Mouse (Mus musculus): Measurements from ENCODE around the gene Trim23. TPM values are rescaled to one million over a fixed set of nuclear protein-coding genes. Genes with fewer than 3 reads are reported as not detected.
A peak's percentile ranks its signal among the peaks of the same experiment; 100 is the strongest.

Gene Trim23
- polyA plus RNA-seq (2015; fragmentation: Nextera tagmentation; extraction: Ambion mirVana) = 18.5 and 19.6 TPM in 2 replicates

DNA sequence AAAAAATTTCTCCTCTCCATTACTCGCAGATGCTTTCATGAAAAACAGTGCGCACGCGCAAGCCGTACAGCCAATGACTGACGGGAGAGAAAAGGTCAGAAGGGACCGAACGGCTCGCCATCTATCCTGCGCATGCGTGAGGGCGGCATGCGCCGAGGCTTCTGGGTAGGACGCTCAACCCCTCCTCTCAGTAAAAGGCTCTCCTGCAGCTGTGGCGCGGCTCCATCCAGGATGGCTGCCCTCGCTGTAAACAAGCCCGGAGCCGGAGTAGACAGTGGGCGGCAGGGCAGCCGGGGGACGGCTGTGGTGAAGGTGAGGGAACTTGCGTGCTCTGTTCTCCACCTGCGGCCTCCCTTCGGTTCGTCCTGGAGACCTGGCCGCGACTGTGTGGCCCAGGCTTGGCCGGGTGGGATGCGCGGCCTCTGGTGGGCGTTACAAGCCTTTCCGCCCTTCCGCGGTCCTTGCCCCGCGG, at the start of gene Trim23:
Trim23 (plus strand) TSS at position 148 of the 472 bp plus-strand sequence.
- WGBS = under 1% methylated on average over 38 of the region's 38 CpGs

DNA sequence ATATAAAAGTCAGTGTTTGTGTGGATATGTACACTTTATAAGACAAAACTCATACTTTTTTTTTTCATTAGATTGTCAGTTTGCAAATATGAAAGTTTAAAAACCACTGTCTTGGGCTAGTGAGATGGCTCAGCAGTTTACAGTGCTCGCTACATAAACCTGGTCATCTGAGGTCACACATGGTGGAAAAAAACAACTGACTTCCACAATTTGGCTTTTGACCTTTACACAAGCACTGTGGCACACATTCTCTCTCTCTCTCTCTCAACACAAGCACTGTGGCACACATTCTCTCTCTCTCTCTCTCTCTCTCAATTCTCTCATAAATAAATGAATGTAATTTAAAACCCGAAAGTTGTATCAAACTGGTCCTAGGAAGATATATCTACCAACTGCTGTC, 46.0 kb upstream of the Trim23 start:
- Histone ChIP-seq H3K27me3 (ENCODE audit: control insufficient read depth, insufficient read depth, low read depth, low read length) (no peaks in the 10 kb centered on the region), H3K9ac (ENCODE audit: low read length) (no peak overlapping the region), H3K4me3 (ENCODE audit: low read length) (no peak overlapping the region)

More for the DNA sequence above, at the start of gene Trim23:
- no peaks in the 10 kb centered on the region for H3K9me3 ChIP-seq (ENCODE audit: control insufficient read depth, low read length)
- H3K27ac ChIP-seq (ENCODE audit: low read length) = peak within 1 kb of the TSS; percentile 82
- peak; percentile 100 for ATAC-seq (ENCODE audit: low read depth)
- H3K36me3 ChIP-seq (ENCODE audit: control insufficient read depth, insufficient read depth, low read length) = peaks cover 7% of the 10 kb centered on the region
- H3K27me3 ChIP-seq (ENCODE audit: control insufficient read depth, insufficient read depth, low read depth, low read length) = no peaks in the 10 kb centered on the region
- H3K4me3 ChIP-seq (ENCODE audit: low read length) = peak within 1 kb of the TSS; percentile 72
- peaks cover 9% of the 10 kb centered on the region; the same call in 1 of the 2 replicates for H3K4me1 ChIP-seq (replicated peaks; ENCODE audit: control insufficient read depth, insufficient read depth, low read length)
- peak within 1 kb of the TSS; percentile 81 for H3K4me2 ChIP-seq (ENCODE audit: low read depth, low read length)
- peak within 1 kb of the TSS; percentile 90 for H3K9ac ChIP-seq (ENCODE audit: low read length)

DNA sequence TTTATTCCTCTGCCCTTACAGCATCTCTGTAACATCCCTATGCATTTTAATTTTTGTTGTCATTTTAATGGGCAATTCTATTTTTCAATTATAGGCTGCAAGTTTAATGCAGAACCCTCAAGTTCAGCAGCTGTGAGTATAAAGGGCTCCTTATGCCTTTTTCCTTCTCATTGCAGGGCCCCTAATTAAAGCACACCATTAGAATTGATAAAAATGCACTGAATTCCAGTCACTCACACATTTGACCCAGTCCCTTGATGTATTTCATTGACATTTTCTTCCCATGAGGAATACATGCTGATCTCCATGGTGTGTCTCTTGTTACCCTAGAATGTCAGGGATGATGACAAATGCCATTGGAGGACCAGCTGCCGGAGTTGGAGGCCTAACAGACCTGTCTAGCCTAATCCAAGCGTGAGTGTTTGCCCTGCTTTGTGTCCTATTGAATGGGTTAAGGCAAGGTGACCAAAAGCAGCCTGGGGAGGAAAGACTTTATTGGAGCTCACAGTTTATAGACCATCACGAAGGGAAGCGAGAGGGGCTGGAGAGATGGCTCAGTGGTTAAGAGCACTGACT, 44.0 kb upstream of the Trim23 start:
- no peak overlapping the region for H3K4me2 ChIP-seq (ENCODE audit: low read depth, low read length)
- H3K27ac ChIP-seq (ENCODE audit: low read length) = no peak overlapping the region
- no peaks in the 10 kb centered on the region for H3K36me3 ChIP-seq (ENCODE audit: control insufficient read depth, insufficient read depth, low read length)
- no peak for ATAC-seq (ENCODE audit: low read depth)
- no peaks in the 10 kb centered on the region for H3K4me1 ChIP-seq (replicated peaks; ENCODE audit: control insufficient read depth, insufficient read depth, low read length)
- no peak overlapping the region for H3K9ac ChIP-seq (ENCODE audit: low read length)
- H3K4me3 ChIP-seq (ENCODE audit: low read length) = no peak overlapping the region
- no peaks in the 10 kb centered on the region for H3K27me3 ChIP-seq (ENCODE audit: control insufficient read depth, insufficient read depth, low read depth, low read length)
- no peaks in the 10 kb centered on the region for H3K9me3 ChIP-seq (ENCODE audit: control insufficient read depth, low read length)
- 79% methylated on average over 4 of the region's 4 CpGs for WGBS

More for the DNA sequence above, 46.0 kb upstream of the Trim23 start:
- H3K4me2 ChIP-seq (ENCODE audit: low read depth, low read length) = no peak overlapping the region
- no peaks in the 10 kb centered on the region for H3K9me3 ChIP-seq (ENCODE audit: control insufficient read depth, low read length)
- no peaks in the 10 kb centered on the region for H3K36me3 ChIP-seq (ENCODE audit: control insufficient read depth, insufficient read depth, low read length)
- WGBS = 79% methylated on average over 2 of the region's 2 CpGs
- ATAC-seq (ENCODE audit: low read depth) = no peak
- no peak overlapping the region for H3K27ac ChIP-seq (ENCODE audit: low read length)
- no peaks in the 10 kb centered on the region for H3K4me1 ChIP-seq (replicated peaks; ENCODE audit: control insufficient read depth, insufficient read depth, low read length)

DNA sequence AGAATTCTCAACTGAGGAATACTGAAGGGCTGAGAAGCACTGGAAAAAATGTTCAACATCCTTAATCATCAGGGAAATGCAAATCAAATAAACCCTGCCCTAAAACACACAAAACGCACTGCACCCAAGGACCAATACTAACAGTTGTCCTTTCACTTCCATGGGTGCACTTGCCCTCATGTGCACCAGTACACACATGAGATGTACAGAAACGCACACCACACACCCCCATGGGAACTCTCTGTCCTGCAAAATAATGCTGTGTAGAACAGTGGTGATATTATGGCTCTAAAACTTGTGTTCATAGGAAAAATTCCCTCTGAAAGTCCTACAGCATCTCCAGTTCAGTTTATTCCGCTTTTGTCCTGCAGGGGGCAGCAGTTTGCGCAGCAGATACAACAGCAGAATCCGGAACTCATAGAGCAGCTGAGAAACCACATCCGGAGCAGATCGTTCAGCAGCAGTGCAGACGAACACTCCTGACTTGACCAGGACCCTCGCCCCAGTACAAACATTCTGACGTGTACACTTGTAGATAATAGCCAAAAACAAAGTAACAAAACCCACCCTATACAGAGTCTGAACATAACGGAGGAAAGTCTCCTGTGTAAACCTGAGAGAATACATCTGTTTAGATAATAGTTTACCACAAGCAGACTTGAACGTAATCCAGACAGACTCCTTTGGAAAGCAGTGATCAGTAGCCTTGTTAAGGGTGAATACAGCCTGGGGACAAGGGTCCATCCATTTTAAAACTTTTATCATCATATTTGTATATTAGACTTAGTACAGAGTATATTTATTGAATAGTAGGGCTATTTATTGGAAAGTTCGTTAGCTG, 39.0 kb upstream of the Trim23 start:
- 36% methylated on average over 13 of the region's 13 CpGs for WGBS
- Histone ChIP-seq H3K4me3 (ENCODE audit: low read length) (no peak overlapping the region), H3K36me3 (ENCODE audit: control insufficient read depth, insufficient read depth, low read length) (peaks cover 11% of the 10 kb centered on the region; the same call in 1 of the 2 replicates), H3K4me2 (ENCODE audit: low read depth, low read length) (peak overlapping the region; percentile 13; the same call in 1 of the 2 replicates), H3K27ac (ENCODE audit: low read length) (no peak overlapping the region), H3K9ac (ENCODE audit: low read length) (no peak overlapping the region), H3K9me3 (ENCODE audit: control insufficient read depth, low read length) (no peaks in the 10 kb centered on the region), H3K27me3 (ENCODE audit: control insufficient read depth, insufficient read depth, low read depth, low read length) (no peaks in the 10 kb centered on the region), H3K4me1 (replicated peaks; ENCODE audit: control insufficient read depth, insufficient read depth, low read length) (no peaks in the 10 kb centered on the region)
- ATAC-seq (ENCODE audit: low read depth) = peak; percentile 64

DNA sequence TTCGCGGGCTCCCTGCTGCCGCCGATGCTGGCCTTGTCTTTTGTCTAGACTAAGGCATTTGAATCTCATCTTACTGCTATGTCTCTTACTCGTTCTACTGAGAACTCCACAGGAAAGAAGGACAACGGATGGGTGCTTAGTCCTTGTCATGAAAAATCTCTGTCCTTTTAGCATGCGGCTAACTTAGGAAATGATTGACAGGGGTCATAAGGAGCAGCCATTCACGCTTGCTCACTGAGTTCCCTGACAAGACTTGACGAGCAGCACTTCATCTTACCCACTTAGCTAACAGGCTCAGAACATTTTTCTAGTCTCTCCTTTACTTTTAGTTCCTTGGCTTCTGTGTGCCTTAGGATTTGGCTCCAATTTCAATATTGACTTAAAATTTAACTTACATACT, 33.7 kb upstream of the Trim23 start:
- Histone ChIP-seq H3K4me1 (replicated peaks; ENCODE audit: control insufficient read depth, insufficient read depth, low read length) (no peaks in the 10 kb centered on the region), H3K9me3 (ENCODE audit: control insufficient read depth, low read length) (no peaks in the 10 kb centered on the region), H3K36me3 (ENCODE audit: control insufficient read depth, insufficient read depth, low read length) (peaks cover 37% of the 10 kb centered on the region), H3K4me3 (ENCODE audit: low read length) (no peak overlapping the region), H3K27me3 (ENCODE audit: control insufficient read depth, insufficient read depth, low read depth, low read length) (no peaks in the 10 kb centered on the region), H3K27ac (ENCODE audit: low read length) (no peak overlapping the region), H3K9ac (ENCODE audit: low read length) (no peak overlapping the region), H3K4me2 (ENCODE audit: low read depth, low read length) (no peak overlapping the region)
- WGBS = 71% methylated on average over 9 of the region's 9 CpGs
- ATAC-seq (ENCODE audit: low read depth) = no peak

DNA sequence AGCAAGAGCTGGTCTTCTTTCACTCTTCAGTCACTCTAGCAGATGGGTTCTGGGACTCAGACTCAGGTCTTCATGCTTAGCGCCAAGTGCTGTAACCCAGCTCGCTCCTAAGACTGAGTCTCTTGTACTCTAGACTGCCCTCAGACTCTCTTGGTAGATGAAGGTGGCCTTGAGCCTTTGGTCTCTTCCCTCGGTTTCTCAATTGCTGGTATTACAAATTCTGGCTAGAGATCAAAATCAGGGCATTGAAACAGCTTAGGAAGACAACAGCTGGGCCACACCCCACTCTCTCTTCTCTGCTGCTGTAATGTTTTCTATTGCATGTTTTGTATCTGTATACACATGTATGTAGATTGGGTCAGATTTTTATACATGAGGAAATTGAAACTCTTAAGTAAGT, 33.0 kb upstream of the Trim23 start:
- H3K4me3 ChIP-seq (ENCODE audit: low read length) = no peak overlapping the region
- H3K4me1 ChIP-seq (replicated peaks; ENCODE audit: control insufficient read depth, insufficient read depth, low read length) = no peaks in the 10 kb centered on the region
- ATAC-seq (ENCODE audit: low read depth) = no peak
- no peak overlapping the region for H3K27ac ChIP-seq (ENCODE audit: low read length)
- no peak overlapping the region for H3K9ac ChIP-seq (ENCODE audit: low read length)
- peaks cover 37% of the 10 kb centered on the region for H3K36me3 ChIP-seq (ENCODE audit: control insufficient read depth, insufficient read depth, low read length)
- H3K4me2 ChIP-seq (ENCODE audit: low read depth, low read length) = no peak overlapping the region
- no peaks in the 10 kb centered on the region for H3K27me3 ChIP-seq (ENCODE audit: control insufficient read depth, insufficient read depth, low read depth, low read length)
- no peaks in the 10 kb centered on the region for H3K9me3 ChIP-seq (ENCODE audit: control insufficient read depth, low read length)
- WGBS = 84% methylated on average over 3 of the region's 3 CpGs

DNA sequence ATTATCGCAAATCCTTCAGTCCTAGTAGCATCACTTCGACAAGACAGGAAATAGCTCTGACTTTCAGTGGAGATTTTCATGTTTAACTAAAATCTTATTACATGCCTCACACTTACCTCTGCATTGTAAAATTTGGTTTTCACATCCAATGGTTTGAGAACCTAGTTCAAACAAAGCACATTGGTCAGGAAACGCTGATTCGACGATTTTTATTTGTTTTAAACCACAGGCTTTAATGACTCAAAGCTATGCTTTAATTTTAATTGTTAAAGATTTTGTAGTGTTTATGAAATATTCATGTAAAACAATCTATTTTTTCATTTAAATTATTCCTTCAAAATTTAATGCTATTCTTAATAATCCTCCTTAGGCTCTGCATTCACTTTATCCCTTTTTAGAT, 24.4 kb upstream of the Trim23 start:
- H3K9me3 ChIP-seq (ENCODE audit: control insufficient read depth, low read length) = no peaks in the 10 kb centered on the region
- no peak overlapping the region for H3K4me2 ChIP-seq (ENCODE audit: low read depth, low read length)
- H3K4me1 ChIP-seq (replicated peaks; ENCODE audit: control insufficient read depth, insufficient read depth, low read length) = no peaks in the 10 kb centered on the region
- H3K27ac ChIP-seq (ENCODE audit: low read length) = no peak overlapping the region
- no peak for ATAC-seq (ENCODE audit: low read depth)
- no peak overlapping the region for H3K4me3 ChIP-seq (ENCODE audit: low read length)
- WGBS = 91% methylated on average over 5 of the region's 5 CpGs
- H3K36me3 ChIP-seq (ENCODE audit: control insufficient read depth, insufficient read depth, low read length) = peaks cover 14% of the 10 kb centered on the region
- no peak overlapping the region for H3K9ac ChIP-seq (ENCODE audit: low read length)
- H3K27me3 ChIP-seq (ENCODE audit: control insufficient read depth, insufficient read depth, low read depth, low read length) = no peaks in the 10 kb centered on the region

DNA sequence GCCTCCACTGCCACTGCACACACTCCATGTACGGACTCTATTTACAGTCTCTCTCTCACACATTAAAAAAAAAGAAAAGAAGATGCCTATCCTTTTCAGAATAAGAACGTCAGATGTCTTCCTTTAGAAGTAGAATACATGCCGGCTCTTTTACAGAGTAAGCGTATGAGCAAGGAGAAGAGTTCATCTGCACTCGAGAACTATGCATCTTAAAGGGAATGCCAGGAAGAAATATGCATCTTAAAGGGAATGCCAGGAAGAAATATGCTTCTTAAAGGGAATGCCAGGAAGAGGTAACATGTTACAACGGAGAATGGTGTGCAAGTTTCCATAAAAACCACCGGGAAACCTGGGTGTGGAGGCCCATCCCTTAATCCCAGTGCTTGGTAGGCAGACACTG, 23.5 kb upstream of the Trim23 start:
- H3K4me3 ChIP-seq (ENCODE audit: low read length) = no peak overlapping the region
- no peak overlapping the region for H3K27ac ChIP-seq (ENCODE audit: low read length)
- ATAC-seq (ENCODE audit: low read depth) = no peak
- H3K9ac ChIP-seq (ENCODE audit: low read length) = no peak overlapping the region
- no peaks in the 10 kb centered on the region for H3K27me3 ChIP-seq (ENCODE audit: control insufficient read depth, insufficient read depth, low read depth, low read length)
- no peaks in the 10 kb centered on the region for H3K4me1 ChIP-seq (replicated peaks; ENCODE audit: control insufficient read depth, insufficient read depth, low read length)
- no peak overlapping the region for H3K4me2 ChIP-seq (ENCODE audit: low read depth, low read length)
- H3K36me3 ChIP-seq (ENCODE audit: control insufficient read depth, insufficient read depth, low read length) = peaks cover 14% of the 10 kb centered on the region
- no peaks in the 10 kb centered on the region for H3K9me3 ChIP-seq (ENCODE audit: control insufficient read depth, low read length)
- WGBS = 88% methylated on average over 7 of the region's 7 CpGs

DNA sequence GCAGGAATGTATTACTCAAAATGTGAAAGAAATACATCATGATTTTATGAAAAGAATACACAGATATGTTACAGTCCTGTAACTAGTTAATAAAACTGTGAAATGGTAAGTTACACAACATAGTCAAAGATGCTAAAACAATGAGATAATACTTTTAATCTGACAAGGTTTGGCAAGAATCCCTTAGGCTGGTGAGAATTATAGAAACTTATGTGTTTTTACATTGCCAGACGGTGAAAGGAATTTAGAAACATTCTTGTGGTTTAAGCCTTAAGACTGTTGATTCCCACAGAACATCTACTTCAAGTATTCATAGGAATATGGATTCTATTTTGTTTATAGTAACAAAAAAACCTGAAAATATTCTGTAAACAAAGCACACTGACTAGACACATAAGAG, 22.9 kb upstream of the Trim23 start:
- no peak overlapping the region for H3K27ac ChIP-seq (ENCODE audit: low read length)
- H3K36me3 ChIP-seq (ENCODE audit: control insufficient read depth, insufficient read depth, low read length) = peaks cover 16% of the 10 kb centered on the region
- no peaks in the 10 kb centered on the region for H3K27me3 ChIP-seq (ENCODE audit: control insufficient read depth, insufficient read depth, low read depth, low read length)
- H3K4me3 ChIP-seq (ENCODE audit: low read length) = no peak overlapping the region
- no peak for ATAC-seq (ENCODE audit: low read depth)
- H3K9me3 ChIP-seq (ENCODE audit: control insufficient read depth, low read length) = no peaks in the 10 kb centered on the region
- no peak overlapping the region for H3K9ac ChIP-seq (ENCODE audit: low read length)
- no peak overlapping the region for H3K4me2 ChIP-seq (ENCODE audit: low read depth, low read length)
- 74% methylated on average over 1 of the region's 1 CpGs for WGBS
- H3K4me1 ChIP-seq (replicated peaks; ENCODE audit: control insufficient read depth, insufficient read depth, low read length) = no peaks in the 10 kb centered on the region

All from lung, embryonic 16.5 days (tissue).